Mouse (Mus musculus): Measurements from ENCODE around the gene Acbd3. TPM values are rescaled to one million over a fixed set of nuclear protein-coding genes. Genes with fewer than 3 reads are reported as not detected.
A peak's percentile ranks its signal among the peaks of the same experiment; 100 is the strongest.

Gene Acbd3
- polyA plus RNA-seq, 1 experiment from 2014 or later, result 29.4 TPM

DNA sequence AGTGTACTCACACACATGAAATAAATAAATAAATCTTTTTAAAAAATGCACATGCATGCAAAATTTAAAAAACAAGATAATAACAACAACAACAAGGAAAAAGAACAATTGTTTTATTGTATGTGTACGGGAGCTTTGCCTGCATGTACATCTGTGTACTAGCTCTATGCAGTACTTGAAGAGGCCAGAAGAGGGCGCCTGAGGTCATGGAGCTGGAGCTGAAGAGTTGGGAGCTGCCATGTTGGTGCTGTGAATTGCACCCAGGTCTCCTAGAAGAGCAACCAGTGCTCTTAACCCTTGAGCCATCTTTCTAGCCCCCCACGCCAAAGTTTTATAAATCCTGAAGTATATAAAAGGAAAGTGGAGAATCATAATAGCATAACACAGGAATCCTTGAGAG lies 48.8 kb downstream of the Acbd3 start:
- Histone ChIP-seq H3K27me3 (ENCODE audit: control insufficient read depth, insufficient read depth, low read length) (no peaks in the 10 kb centered on the region), H3K4me1 (ENCODE audit: control insufficient read depth, insufficient read depth, low read length) (peaks cover 7% of the 10 kb centered on the region; the same call in 1 of the 2 replicates), H3K4me2 (replicated peaks; ENCODE audit: low read depth, low read length) (no peak overlapping the region), H3K9me3 (ENCODE audit: control insufficient read depth, low read depth, low read length) (no peaks in the 10 kb centered on the region), H3K36me3 (ENCODE audit: control insufficient read depth, insufficient read depth, low read length) (no peaks in the 10 kb centered on the region), H3K4me3 (ENCODE audit: low read depth, low read length) (no peak overlapping the region), H3K9ac (replicated peaks; ENCODE audit: low read depth, low read length) (no peak overlapping the region), H3K27ac (ENCODE audit: low read length) (no peak overlapping the region)
- WGBS, result 66% methylated on average over 3 of the region's 3 CpGs
- no peak for ATAC-seq (ENCODE audit: insufficient number of reproducible peaks, insufficient read depth, low FRiP score, low read depth)

DNA sequence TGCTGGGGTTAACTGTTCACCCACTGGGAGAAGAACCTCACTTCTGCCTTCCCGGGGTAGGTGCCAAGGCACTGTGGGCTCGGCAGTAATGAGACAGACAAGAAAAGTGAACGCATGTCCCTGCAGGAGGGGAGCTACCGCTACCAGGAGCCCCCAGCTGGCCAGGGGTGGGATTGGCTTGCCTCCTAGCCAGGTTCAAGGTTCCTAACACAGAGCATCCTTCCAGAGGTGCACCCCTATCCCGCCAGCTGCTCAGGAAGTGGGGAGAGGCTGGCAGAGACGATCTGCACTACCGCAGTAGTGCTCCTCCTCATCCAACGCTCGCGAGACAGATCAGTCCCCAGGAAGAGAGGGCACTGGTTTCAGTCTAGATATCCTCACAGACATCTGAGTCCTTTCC lies 49.5 kb downstream of the Acbd3 start:
- ATAC-seq (ENCODE audit: insufficient number of reproducible peaks, insufficient read depth, low FRiP score, low read depth), result no peak
- 74% methylated on average over 10 of the region's 10 CpGs for WGBS
- Histone ChIP-seq H3K4me2 (replicated peaks; ENCODE audit: low read depth, low read length) (no peak overlapping the region), H3K4me3 (ENCODE audit: low read depth, low read length) (no peak overlapping the region), H3K9me3 (ENCODE audit: control insufficient read depth, low read depth, low read length) (no peaks in the 10 kb centered on the region), H3K4me1 (ENCODE audit: control insufficient read depth, insufficient read depth, low read length) (peaks cover 7% of the 10 kb centered on the region; the same call in 1 of the 2 replicates), H3K27ac (ENCODE audit: low read length) (no peak overlapping the region), H3K36me3 (ENCODE audit: control insufficient read depth, insufficient read depth, low read length) (no peaks in the 10 kb centered on the region), H3K9ac (replicated peaks; ENCODE audit: low read depth, low read length) (no peak overlapping the region), H3K27me3 (ENCODE audit: control insufficient read depth, insufficient read depth, low read length) (no peaks in the 10 kb centered on the region)

DNA sequence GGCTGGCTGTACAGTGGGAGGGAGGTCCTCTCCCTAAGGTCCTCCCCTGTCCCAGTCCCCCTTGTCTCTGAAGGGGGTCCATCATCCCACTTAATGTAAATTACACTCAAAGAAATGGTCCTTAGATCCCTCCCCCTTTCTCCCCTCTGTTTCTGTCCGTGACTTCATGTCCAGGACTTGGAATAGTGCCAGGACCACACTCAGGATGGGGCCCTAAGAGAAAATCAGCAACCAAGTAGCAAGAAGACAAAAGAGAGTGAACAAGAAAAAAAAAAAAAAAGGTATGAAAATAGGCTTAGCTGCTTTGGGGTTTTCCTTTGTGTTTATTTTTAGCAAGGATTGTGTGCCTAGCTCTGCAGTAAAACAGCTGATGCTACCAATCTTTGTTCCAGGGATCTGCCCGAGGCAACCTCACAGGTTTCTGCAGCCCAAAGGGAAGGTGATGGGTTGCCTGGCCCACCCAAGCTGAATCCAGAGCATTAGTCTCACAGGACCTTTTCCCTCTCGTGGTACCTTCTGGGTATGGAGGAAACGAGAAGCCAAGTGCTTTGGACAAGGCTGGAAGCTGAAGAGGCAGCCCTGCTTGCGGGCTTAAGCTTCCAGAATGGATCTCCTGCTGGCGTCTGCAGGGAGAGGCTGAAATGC lies 50.1 kb downstream of the Acbd3 start:
- no peak overlapping the region for H3K9ac ChIP-seq (replicated peaks; ENCODE audit: low read depth, low read length)
- 43% methylated on average over 6 of the region's 6 CpGs for WGBS
- H3K27ac ChIP-seq (ENCODE audit: low read length), result peak overlapping the region; percentile 11; the same call in 1 of the 2 replicates
- no peak overlapping the region for H3K4me2 ChIP-seq (replicated peaks; ENCODE audit: low read depth, low read length)
- no peak for ATAC-seq (ENCODE audit: insufficient number of reproducible peaks, insufficient read depth, low FRiP score, low read depth)
- H3K36me3 ChIP-seq (ENCODE audit: control insufficient read depth, insufficient read depth, low read length), result no peaks in the 10 kb centered on the region
- no peaks in the 10 kb centered on the region for H3K27me3 ChIP-seq (ENCODE audit: control insufficient read depth, insufficient read depth, low read length)
- no peaks in the 10 kb centered on the region for H3K9me3 ChIP-seq (ENCODE audit: control insufficient read depth, low read depth, low read length)
- H3K4me3 ChIP-seq (ENCODE audit: low read depth, low read length), result no peak overlapping the region
- peaks cover 7% of the 10 kb centered on the region; the same call in 1 of the 2 replicates for H3K4me1 ChIP-seq (ENCODE audit: control insufficient read depth, insufficient read depth, low read length)

DNA sequence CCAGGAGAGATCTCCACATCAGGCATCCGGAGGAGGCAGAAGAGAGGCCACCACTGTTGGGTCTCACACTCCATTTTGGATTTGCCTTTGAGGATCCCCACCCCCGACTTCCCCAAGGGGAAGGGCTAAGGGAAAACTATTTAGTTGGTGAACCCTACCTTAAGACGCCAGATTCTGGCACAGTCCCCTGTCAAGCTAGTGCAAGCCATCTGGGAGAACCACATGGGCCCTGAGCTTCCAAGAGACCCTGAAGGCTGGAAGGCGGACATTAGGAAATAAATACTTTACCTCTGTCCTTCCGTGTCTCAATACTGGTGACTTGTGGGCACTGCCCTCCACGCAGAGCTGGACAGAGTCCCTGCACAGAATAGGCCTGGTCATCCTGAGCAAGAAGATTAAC lies 50.7 kb downstream of the Acbd3 start:
- Histone ChIP-seq H3K9me3 (ENCODE audit: control insufficient read depth, low read depth, low read length) (no peaks in the 10 kb centered on the region), H3K36me3 (ENCODE audit: control insufficient read depth, insufficient read depth, low read length) (no peaks in the 10 kb centered on the region), H3K9ac (replicated peaks; ENCODE audit: low read depth, low read length) (no peak overlapping the region), H3K27me3 (ENCODE audit: control insufficient read depth, insufficient read depth, low read length) (no peaks in the 10 kb centered on the region), H3K27ac (ENCODE audit: low read length) (peak overlapping the region; percentile 11; the same call in 1 of the 2 replicates), H3K4me2 (replicated peaks; ENCODE audit: low read depth, low read length) (no peak overlapping the region), H3K4me3 (ENCODE audit: low read depth, low read length) (no peak overlapping the region), H3K4me1 (ENCODE audit: control insufficient read depth, insufficient read depth, low read length) (peaks cover 7% of the 10 kb centered on the region; the same call in 1 of the 2 replicates)
- 84% methylated on average over 6 of the region's 6 CpGs for WGBS
- ATAC-seq (ENCODE audit: insufficient number of reproducible peaks, insufficient read depth, low FRiP score, low read depth), result no peak

DNA sequence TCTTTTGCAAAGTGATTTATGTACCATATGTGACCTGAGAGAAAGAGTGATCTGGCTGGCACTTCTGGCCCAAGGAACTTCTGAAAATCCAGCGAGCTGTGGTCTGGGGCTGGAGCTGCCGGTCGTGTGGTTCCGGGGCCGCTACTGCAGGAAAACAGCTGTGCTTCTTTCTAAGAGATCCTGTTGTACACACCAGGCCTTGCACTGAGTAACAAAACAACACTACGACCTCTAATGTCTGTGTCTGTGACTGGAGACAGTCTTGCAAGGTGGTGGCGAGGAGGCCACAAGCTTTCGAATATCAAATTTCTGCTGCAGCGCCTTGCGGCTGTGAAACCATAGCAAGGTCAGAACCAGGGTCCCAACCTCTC lies 51.4 kb downstream of the Acbd3 start:
- Histone ChIP-seq H3K27ac (ENCODE audit: low read length) (peak overlapping the region; percentile 95), H3K36me3 (ENCODE audit: control insufficient read depth, insufficient read depth, low read length) (no peaks in the 10 kb centered on the region), H3K4me3 (ENCODE audit: low read depth, low read length) (peak overlapping the region; percentile 59), H3K4me2 (replicated peaks; ENCODE audit: low read depth, low read length) (peak overlapping the region; percentile 91), H3K27me3 (ENCODE audit: control insufficient read depth, insufficient read depth, low read length) (no peaks in the 10 kb centered on the region), H3K9me3 (ENCODE audit: control insufficient read depth, low read depth, low read length) (no peaks in the 10 kb centered on the region), H3K4me1 (ENCODE audit: control insufficient read depth, insufficient read depth, low read length) (peaks cover 7% of the 10 kb centered on the region; the same call in 1 of the 2 replicates), H3K9ac (replicated peaks; ENCODE audit: low read depth, low read length) (peak overlapping the region; percentile 74)
- ATAC-seq (ENCODE audit: insufficient number of reproducible peaks, insufficient read depth, low FRiP score, low read depth), result no peak; the same call in 1 of the 2 replicates
- WGBS, result 5% methylated on average over 10 of the region's 10 CpGs

DNA sequence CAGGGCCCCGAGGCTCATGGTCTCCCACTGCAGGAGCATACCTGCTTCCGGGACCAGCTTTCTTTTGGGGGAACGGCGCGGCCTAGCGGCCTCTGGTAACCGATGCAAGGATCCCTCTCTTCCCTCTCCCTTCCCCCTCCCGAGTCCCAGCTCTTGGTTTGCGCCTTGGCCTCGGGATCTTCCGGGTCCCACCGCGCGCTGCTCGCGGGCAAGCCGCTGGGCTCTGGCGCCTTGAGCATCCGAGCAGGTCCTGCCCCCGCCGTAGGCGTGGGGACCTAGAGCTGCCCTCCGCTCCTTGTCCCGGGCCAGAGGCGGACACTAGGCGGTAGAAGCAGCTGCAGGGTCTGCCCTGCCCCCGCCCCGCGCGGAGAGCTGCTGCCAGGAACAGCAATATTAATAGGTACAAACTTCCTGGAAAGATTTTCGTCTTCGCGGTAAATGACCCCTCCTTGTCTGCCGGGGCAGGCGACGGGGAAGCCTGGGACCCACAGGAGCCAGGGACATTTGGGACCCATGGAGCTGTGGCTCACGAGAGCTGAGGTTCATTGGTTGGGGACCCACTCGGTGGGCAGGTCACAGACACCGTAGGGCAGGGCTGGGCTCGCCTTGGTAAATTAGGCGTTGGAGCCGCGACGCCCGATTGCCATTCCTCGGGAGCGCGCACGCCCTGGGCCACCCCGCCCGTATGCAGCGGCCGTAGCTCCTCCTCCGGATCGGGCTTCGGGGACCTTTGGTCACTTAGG lies 52.0 kb downstream of the Acbd3 start:
- Histone ChIP-seq H3K36me3 (ENCODE audit: control insufficient read depth, insufficient read depth, low read length) (no peaks in the 10 kb centered on the region), H3K4me3 (ENCODE audit: low read depth, low read length) (peak overlapping the region; percentile 59), H3K4me1 (ENCODE audit: control insufficient read depth, insufficient read depth, low read length) (peaks cover 7% of the 10 kb centered on the region; the same call in 1 of the 2 replicates), H3K4me2 (replicated peaks; ENCODE audit: low read depth, low read length) (peak overlapping the region; percentile 91), H3K9me3 (ENCODE audit: control insufficient read depth, low read depth, low read length) (no peaks in the 10 kb centered on the region), H3K27ac (ENCODE audit: low read length) (peak overlapping the region; percentile 95), H3K27me3 (ENCODE audit: control insufficient read depth, insufficient read depth, low read length) (no peaks in the 10 kb centered on the region), H3K9ac (replicated peaks; ENCODE audit: low read depth, low read length) (peak overlapping the region; percentile 74)
- under 1% methylated on average over 56 of the region's 56 CpGs for WGBS
- ATAC-seq (ENCODE audit: insufficient number of reproducible peaks, insufficient read depth, low FRiP score, low read depth), result peak; percentile 83

DNA sequence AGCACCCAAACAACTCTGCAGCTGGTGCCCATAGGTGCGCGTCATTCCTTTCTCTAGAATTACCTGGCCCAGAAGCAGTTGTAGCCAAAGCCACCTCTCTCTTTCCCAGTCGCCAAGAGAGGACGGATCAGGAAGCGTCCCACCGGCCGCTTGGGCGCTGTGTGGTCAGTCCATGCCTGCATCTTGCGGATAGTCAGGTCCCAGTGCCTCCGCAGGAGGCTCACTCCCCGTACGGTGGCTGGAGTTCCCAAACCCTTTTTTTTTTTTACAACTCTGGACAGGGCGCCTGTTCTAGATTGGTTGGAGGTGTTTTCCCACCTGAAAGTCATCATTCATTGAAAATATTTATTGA lies 52.5 kb downstream of the Acbd3 start:
- H3K27ac ChIP-seq (ENCODE audit: low read length), result peak overlapping the region; percentile 95
- no peaks in the 10 kb centered on the region for H3K27me3 ChIP-seq (ENCODE audit: control insufficient read depth, insufficient read depth, low read length)
- ATAC-seq (ENCODE audit: insufficient number of reproducible peaks, insufficient read depth, low FRiP score, low read depth), result peak; percentile 47
- under 1% methylated on average over 13 of the region's 13 CpGs for WGBS
- H3K4me3 ChIP-seq (ENCODE audit: low read depth, low read length), result peak overlapping the region; percentile 59
- H3K36me3 ChIP-seq (ENCODE audit: control insufficient read depth, insufficient read depth, low read length), result no peaks in the 10 kb centered on the region
- H3K9ac ChIP-seq (replicated peaks; ENCODE audit: low read depth, low read length), result peak overlapping the region; percentile 74
- H3K4me2 ChIP-seq (replicated peaks; ENCODE audit: low read depth, low read length), result peak overlapping the region; percentile 91
- H3K9me3 ChIP-seq (ENCODE audit: control insufficient read depth, low read depth, low read length), result no peaks in the 10 kb centered on the region
- peaks cover 7% of the 10 kb centered on the region; the same call in 1 of the 2 replicates for H3K4me1 ChIP-seq (ENCODE audit: control insufficient read depth, insufficient read depth, low read length)

DNA sequence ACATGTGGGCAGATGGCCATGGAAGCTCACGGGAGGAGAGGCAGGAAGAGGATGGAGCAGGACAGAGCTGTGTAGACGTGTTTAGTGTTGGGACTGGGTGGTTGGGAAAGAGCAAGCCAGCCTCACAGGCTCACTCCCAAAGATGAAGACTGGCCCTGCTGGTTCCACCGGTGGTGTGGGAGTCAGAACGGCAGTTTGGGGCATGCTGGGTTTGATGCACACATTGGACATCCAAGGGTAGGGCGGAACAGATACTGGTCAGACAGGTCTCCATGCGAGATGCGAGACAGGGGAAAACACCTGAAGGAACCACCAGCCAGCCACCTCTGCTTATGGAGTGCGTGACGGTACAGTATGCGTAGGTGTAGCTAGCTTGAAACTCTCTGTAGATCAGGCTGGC lies 53.1 kb downstream of the Acbd3 start:
- H3K9ac ChIP-seq (replicated peaks; ENCODE audit: low read depth, low read length), result no peak overlapping the region
- 78% methylated on average over 10 of the region's 10 CpGs for whole genome bisulfite sequencing
- H3K4me3 ChIP-seq (ENCODE audit: low read depth, low read length), result peak overlapping the region; percentile 59; the same call in 1 of the 2 replicates
- H3K4me1 ChIP-seq (ENCODE audit: control insufficient read depth, insufficient read depth, low read length), result peaks cover 7% of the 10 kb centered on the region; the same call in 1 of the 2 replicates
- no peaks in the 10 kb centered on the region for H3K27me3 ChIP-seq (ENCODE audit: control insufficient read depth, insufficient read depth, low read length)
- peak overlapping the region; percentile 91; the same call in 1 of the 2 replicates for H3K4me2 ChIP-seq (replicated peaks; ENCODE audit: low read depth, low read length)
- H3K27ac ChIP-seq (ENCODE audit: low read length), result no peak overlapping the region
- no peaks in the 10 kb centered on the region for H3K36me3 ChIP-seq (ENCODE audit: control insufficient read depth, insufficient read depth, low read length)
- H3K9me3 ChIP-seq (ENCODE audit: control insufficient read depth, low read depth, low read length), result no peaks in the 10 kb centered on the region
- no peak for ATAC-seq (ENCODE audit: insufficient number of reproducible peaks, insufficient read depth, low FRiP score, low read depth)

Data from stomach, embryonic 14.5 days (tissue).